Mouse (Mus musculus) urinary bladder, postnatal 4 days (tissue): ENCODE results near the gene Rcan2.

Experiments
- DNase-seq, 2 experiments: peaks; one replicate each; pipeline ENCODE4 v3.0.0; 2021 to 2022; ENCODE audit warnings: low spot score in 2 of 2

Rcan2 gene

DNA sequence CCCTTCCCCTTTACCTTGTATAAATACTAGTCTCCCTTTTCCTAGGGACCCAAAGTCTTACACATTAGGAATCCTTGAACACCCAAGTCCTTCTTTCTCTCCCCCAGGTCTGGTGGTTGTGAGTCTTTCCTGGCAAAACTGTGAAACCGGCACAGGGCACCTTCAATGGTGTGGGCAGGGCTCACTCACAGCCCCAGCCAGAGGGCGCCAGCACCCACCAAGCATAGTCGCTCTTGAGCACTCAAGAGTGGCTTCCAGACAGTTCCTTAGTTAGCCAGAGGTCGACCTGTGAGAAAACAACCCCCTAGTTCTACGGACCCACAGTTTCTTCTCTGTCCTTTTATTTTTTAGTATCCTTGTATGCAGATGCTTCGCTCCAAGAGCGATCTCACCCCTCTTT is at the start of gene Rcan2:
Gene Rcan2 (plus strand): TSS at position 275 of the 400 bp plus-strand sequence.
- no peak for DNase-seq

DNA sequence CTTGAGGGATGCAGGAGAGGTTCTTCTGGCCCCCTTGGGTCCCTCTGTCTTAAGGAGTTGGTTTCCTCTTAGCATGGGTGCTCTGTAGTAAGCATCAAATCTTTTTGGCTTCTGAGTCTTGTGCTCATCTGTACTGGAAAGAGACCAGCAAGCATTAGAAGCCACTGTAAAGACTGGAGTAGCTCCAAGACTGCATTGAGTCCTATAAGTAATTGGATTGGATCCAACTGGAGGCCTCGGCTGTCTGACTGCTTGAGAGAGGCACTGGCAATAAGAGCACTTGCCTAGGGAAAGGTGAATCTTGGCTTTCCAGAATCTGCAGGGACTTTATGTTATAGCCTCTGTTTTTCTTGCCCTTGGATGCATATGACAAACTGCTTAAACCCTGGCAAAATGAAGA is 48.3 kb upstream of the Rcan2 start:
- DNase-seq: no peak

DNA sequence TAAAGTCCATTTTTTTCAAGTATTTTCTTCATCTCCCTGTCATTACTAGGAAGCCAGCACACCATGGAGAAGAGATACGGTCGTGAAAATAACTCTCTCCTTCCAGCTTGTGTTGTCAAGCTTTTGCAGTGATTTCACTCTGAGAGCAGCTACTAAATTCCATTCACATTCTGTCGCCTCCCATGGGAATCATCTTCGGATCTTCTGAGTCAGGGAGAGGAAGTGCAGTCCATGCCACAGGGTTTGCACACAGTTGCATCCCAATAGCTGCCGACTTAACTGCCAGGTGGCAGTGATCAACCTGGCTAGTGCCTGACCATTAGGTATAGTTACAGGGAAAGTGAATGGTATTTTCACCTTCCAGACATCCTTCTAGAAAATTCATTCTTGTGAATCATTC is 46.5 kb upstream of the Rcan2 start:
- no peak for DNase-seq

DNA sequence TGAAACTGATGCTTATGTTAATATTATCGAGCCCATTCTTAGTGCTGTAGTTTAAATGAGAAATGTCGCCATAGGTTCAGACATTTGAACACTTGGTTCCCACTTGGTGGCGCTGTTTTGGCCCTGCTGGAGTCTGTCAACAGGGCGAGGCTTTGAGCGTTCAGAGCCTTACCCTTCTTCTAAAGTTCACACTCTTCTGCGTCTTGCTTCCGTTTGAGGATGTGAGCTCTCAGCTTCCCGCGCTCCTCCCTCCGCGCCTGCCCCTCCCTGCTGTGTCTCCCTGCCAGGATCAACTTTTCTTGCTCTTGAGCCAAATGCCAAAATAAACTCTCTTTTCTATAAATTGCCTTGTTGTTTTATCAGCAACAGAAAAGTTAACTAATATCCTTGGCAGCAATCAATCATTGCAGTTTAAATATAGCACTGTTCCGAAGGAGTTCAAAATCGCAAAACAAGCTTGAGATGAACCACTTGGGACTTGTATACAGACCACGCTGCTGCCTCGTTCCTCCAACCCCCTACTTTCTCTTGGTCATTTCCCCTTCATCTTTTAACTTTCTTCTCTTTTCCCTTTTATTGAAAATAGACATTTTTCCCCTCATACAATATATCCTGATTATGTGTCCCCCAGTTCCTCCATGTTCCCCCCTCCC is 42.4 kb upstream of the Rcan2 start:
- no peak for DNase-seq

DNA sequence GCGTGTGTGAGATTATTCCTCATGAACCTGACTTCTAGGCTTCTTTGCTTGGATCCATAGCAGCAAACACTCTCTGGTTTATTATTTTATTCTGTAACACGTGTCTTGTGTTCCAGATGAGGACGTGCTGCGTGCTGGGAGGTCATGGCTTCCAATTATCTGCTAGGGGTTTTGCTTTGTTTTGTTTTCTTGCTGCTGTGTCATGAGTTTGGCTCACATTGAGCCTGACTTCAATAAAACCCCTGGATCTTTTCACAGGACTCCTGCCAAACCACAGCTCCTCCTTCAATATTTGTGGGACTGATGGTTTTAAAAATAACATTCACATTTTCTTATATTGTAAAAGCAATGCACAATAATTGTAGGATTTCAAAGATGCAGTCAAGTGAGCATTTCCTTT is 16.6 kb upstream of the Rcan2 start:
- peak in 1 of 2 experiments; percentile 18 for DNase-seq

DNA sequence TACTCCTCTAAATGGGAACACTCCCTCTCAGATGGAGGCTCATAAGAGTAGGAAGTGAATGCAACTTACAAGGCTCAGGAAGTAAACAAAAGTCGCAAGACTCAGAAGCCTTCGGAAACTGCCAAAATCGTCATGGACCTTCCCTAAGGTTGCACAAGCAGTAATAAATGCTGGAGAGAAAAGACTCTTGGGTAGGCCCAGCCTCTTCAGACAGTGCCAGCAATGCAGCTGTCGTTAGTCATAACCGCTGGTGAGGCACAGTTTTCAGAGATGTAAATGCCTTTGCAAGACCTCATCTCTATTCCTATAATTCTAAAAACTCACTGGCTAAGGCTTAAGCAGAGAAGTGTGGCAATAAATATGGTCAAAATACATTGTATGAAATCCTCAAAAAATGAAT is 12.9 kb upstream of the Rcan2 start:
- DNase-seq: no peak

DNA sequence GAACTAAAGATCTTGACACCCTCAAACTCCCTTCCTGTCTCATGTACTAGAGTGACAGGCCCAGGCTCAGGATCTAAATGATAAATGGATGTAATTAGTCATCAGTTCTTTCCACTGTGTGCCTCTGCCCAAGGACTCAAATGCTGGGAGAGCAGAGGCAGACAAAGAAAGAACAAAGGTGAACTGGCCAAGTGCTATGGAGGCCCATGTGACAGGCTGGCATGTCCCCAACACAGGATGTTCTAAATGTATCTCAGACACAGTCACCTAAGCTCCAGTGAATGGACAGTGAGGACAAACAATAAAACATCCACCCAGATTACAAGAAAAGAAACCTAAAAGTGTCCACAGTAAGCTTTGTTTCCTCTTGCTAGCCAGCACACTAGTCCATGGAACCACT is 11.8 kb upstream of the Rcan2 start:
- no peak for DNase-seq

DNA sequence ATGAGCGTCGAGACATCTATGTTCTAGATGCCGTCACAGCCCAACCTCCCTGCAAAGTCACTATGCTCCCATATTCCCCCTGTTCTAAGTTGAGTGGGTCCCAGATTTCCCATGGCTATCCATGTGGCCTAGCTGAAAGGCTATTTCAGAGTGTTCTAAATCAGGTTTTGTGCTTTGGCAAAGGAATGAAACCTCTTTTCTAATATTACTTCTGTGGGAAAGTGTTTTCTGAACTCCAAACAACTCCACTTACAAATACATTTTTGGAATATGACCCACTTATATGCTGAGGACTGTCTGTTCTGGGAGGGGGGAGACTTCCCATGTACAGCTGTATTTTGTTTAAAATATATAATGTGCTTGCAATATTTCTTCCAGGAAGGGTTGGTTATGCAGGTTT is 9.4 kb upstream of the Rcan2 start:
- no peak for DNase-seq

DNA sequence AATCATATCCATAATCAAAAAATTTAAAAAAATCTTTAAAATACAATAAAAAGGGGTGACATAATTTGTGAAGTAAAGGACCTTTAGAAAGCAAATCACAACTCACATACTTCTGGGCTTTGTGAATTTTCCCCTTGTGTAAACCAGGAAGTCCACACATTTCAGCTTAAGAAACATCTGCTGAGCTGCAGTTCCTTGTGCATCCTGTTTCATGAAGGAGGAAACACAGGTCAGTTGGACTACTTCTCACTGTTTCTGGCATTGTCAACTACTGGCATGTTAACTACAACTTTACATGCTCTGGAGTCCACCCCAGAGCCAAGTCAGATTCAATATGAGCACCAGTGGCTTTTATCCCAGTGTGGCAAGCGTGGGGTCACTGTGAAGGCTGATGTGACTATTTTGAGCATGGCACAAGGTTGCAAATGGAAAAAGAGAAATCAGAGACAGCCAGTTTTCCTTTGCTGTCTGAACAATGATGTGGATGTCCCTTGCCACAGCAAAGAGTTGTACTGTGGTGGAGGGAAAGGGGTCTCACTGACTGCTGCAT is 6.3 kb upstream of the Rcan2 start:
- no peak for DNase-seq

DNA sequence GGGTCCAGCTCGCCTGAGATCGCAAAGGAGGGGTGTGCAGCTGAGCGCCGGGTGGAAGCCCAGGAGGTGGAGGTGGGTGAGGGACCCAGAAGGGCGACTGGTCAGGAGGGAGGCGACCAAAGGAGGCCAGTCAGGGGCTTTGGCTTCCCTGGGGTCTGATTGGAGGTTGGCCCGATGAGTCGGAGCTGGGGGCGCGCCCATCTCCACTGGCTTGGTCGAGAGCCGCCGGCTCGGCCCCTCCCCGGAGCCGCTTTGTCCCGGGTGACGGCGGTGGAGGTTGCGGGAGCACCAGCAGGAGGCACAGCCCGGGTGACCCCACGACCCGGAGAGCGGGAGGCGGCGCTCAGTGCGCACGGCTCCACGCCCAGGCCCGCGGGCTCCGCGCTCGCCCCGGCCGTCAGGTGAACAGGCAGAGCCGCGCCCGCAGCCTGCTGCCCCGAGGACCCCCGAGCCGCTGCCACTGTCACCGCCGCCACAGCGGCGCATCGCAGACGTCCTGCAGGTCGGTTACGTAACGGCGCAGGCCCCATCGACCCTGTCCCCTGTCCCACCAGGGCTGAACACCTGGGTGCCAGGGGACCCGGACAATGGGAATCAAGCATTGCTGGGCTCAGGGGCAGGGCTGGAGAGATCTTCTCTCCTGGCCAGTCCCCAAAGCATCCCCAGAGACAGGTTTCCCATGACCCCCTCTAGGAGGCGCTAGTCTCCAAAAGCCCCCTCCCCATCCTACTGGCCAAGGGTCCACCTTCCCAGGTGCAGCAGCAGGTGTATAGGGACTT is 633 bp downstream of the Rcan2 start:
- DNase-seq: peak; percentile 48 to 70

DNA sequence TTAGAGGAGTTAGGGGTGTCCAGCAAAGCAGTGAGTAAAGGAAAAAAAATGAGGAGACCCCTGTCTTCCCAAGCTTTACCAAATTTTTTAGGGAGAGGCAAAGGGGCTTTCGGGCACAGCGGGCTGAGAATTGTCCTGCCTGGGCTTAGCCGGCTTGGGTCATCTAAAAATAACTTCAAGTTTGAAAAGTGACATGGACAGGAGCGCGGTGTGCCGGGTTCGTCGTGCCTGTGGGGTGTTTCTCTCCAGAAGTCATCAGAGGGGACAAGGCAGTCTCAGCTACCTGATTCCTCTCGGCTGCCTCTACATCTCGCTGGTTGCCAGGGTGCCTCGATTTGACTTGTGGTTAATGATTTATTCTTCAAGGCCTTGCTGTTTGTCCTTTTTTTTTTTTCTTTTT is 1.3 kb downstream of the Rcan2 start:
- DNase-seq: no peak

DNA sequence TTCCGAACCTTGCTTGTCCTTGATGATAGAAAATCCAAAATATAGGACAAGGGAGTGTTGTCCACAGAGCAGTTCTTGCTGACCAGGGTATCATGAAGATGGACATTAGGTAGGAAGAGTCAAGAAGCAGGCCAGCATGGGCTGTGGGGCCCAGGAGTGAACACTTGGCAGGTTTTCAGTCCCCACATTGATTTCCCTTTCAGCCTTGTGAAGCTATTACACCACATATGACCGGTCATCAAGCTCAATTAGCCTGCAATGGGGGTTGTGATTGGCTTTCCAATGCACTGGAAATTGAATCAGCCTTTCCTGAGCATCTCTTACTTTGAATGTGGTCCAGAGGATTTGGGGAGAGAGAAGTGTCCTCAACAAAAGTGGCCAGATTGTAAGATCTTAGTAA is 2.0 kb downstream of the Rcan2 start:
- no peak for DNase-seq

DNA sequence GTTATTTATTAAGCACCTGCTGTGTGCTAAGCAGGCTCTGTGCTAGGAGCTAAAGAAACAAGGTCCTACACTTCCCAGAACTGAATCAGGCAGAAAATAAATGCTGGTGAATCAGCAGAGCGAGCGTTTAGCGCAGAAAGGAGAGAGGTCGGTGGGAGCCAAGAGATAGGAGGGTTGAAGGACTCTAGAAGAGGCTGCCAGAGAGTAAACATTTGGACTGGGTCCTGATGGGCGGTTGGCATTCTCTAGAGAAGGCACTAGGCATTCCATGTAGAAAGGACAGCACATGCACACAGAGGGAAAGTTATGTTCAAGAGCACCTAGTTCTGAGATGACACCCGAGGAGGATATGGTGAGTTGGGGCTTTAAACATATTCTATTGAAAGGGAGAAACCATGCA is 2.6 kb downstream of the Rcan2 start:
- no peak for DNase-seq

DNA sequence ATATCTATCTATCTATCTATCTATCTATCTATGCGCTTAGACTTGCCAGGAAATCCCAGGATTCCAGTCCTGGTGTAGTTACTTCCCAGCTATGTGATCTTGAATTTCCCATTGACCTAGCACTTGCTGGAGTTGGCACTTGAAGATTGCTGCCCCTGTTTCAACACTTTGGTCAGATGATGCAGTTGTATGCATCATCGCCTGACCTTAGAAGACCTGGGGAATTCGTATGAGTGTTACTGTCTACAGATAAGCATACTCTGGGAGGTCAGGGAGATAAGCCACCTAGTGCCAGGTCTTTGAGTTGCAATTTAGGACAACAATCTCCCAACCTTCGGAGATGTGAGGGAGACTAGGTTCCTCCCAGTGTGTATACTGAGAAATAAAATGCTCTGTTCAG is 5.7 kb downstream of the Rcan2 start:
- no peak for DNase-seq

DNA sequence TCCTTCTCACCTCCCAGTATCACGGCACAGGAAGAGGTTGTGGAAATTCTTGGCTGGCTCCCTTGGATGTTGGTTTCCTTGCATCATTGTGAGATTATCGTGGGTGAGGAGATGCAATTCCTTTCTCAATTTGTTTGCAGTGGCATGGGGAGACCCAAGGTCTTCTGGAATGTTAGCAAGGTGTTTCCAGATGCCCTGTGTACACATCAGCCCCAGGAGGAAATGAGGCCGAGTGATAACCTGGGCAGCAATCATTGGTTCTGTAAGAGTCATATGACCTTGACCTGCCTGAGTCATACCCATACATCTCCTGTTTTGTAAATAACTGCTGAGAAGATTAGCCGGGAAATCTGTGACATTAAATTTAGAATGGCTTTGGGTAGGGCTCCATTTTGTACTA is 10.3 kb downstream of the Rcan2 start:
- DNase-seq: no peak

DNA sequence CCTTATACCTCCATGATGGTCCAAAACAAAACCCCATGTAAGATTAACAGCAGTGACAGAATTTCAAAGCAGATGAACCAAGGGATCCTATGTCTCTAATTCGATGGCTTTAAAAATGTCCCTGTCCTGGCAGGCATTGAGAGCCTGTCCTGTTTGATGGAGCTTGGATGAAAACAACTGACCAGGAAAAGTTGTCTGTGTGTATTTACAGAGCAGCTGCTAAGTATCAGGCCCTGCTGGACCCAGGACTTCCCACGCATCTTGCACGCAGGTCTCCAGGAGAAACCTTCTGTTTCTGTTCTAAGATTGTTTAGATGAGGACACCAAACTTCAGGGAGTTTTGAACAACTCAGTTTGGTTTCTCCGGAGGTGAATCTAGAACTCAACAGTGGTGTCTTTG is 14.2 kb downstream of the Rcan2 start:
- no peak for DNase-seq

DNA sequence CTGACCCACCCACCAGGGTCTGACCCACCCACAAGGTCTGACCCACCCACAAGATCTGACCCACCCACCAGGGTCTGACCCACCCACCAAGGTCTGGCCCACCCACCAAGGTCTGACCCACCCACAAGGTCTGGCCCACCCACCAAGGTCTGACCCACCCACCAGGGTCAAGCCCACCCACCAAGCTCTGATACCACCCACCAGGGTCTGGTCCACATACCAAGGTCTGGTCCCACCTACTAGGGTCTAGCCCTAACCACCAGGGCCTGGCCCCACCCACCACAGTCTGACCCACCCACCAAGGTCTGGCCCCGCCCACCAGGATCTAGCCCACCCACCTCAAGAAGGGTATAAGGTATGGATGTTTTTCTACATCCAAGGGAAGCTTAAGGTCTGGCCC is 15.3 kb downstream of the Rcan2 start:
- no peak for DNase-seq

DNA sequence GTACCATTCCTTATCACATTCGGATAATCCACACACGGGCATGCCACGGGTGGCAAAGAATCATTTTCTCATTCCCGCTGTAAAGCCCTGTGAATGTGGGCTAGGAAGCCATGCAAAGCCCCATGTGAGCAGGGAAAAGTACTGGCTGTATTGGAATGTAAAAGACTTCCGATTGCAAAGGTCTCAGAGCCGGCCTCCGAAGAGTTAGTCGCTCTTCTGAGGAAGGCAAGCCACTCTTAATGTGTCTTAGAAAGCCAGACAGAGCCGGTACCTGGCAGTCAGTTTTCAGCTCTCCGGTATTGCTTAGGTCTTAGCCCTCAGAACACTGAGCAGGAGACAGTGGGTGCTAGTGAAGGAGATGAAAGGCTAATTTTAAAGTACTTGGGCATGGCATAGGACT is 16.0 kb downstream of the Rcan2 start:
- no peak for DNase-seq

DNA sequence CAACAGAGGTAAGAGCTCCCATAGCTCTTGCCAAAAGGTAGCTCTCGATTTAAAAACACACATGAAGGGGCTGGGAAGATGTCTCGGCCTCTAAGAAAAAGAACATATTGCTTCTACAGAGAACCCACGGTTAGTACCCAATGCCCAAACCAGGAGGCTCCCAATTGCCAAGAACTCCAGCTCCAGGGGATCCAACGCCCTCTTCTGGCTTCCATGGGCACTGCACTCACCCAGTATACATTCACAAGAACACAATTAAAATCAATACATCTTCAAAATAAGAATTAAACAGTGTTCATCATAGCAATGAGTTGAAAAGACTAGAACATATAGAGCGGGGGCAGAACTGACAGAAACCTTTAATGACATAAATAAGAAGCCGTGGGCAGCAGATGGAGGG is 17.2 kb downstream of the Rcan2 start:
- no peak for DNase-seq

DNA sequence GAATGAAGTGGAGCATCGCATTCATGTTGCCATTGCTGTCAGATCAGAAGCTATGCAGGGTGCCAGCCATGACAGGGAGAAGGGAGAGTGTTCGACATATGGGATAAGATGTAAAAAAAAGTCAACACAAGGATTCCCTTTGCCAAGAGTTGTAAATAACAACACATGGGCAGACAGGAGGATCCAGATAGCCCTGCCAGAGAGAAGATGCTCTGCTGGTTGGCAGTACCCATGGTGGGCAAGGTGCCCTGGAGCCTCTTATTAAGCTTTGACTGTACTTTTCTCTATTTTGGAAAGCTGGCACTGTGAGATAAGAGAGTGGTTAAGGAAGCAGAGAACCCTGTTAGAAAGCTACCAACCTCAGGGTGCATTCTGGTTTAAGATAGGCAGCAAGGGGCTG is 19.8 kb downstream of the Rcan2 start:
- no peak for DNase-seq

DNA sequence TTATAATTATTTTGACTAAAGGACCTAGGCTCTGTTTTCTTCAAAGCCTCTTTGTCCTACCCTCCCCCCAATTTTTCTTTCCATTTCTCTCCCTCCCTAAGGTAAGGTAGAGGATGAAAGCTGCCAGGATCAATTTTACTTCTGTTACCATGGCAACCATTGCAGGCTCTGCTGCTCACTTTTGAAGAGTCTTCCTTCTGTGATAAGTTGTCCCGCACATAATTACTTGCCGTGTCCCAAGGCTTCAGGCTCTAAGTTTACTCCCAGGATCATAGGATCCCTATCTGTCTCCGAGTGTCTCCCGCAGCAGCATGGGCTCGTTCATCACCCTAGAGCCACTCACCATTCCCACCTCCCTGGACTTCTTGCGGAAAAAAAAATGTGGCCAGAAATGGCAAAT is 21.1 kb downstream of the Rcan2 start:
- DNase-seq: no peak

DNA sequence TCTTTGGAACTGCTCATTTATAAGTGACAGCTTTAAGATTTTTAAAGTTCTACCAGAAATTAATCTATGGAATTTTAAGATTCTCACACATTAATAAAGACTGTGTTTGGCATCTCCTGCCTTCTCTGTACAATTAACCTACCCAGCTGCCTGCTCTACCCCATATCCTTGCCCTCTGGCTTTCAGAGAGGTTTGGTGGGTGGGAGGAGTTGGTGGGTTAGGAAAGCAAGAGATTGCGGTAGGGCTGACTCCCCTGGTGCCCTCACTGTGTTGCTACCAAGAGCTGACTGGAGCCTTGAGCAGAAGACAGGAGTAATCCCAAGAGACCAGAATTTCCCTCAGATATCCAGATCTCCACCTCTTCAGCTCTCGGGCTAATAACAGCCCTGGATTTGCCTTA is 21.5 kb downstream of the Rcan2 start:
- no peak for DNase-seq

DNA sequence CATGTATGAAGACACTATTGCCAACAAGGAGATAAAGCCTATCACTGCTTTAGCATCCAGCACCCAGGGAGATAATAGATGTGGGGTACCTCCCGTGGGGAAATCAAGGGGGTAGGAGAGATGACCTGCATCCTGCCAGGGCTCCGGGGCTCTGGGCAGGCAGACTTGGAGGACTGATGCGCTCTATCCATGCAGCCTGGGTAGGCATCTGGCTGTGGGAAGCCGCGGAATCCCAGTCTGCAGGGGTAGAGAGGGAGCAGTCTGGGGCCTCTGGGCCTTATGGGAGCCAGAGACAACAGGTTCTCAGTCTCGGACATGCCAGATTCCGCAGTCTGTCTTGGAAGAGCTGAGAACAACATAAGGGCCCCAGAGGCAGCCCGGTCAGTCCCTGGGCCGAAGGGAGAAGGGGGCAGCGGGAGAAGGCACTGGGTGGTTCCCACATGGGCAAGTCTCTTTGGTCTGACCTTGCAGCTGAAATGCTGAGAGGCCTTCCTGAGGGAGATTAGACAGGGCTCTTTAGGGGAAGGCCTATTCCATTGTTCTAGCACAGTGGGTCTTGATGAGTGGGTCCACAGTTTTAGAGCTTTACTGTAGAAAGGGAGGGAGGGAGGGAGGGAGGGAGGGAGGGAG is 23.7 kb downstream of the Rcan2 start:
- no peak for DNase-seq
